Mouse (Mus musculus): ENCODE data around the gene Lhx2.

Lhx2 gene

GRCm38 (mm10) chr2:38359186-38359585 is 20.1 kb downstream of the Lhx2 start:
- no peak for DNase-seq (ENCODE audit: low read depth, low spot score)

- DNase-seq (ENCODE audit: low read depth, low spot score): no peak
These were observed 20.7 kb downstream of the Lhx2 start for GRCm38 (mm10) chr2:38359811-38360210.

- no peak for DNase-seq (ENCODE audit: low read depth, low spot score)
These were observed 27.1 kb downstream of the Lhx2 start for GRCm38 (mm10) chr2:38366222-38366621.

- no peak for DNase-seq (ENCODE audit: low read depth, low spot score)
These were observed 27.9 kb downstream of the Lhx2 start for GRCm38 (mm10) chr2:38367023-38367422.

DNA sequence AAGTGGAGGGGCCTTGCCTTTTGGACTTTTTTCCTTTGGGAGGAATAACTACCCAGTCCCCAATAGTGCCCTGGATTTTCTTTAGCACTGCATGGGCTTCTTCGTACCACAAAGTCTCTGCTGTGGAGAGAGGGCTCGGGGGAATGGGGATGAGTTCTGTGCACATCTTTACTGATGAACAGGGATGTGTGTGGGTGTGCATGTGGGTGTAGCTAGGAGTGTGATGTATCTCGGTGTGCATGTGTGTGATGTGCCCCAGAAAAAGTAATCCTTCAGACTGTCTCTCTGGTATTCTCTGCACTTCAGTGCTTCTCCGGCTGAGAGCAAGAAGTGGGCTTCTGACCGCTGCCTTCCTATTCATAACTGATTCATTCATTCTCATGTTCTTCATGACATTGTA is 28.8 kb downstream of the Lhx2 start:
- DNase-seq (ENCODE audit: low read depth, low spot score): no peak

DNA sequence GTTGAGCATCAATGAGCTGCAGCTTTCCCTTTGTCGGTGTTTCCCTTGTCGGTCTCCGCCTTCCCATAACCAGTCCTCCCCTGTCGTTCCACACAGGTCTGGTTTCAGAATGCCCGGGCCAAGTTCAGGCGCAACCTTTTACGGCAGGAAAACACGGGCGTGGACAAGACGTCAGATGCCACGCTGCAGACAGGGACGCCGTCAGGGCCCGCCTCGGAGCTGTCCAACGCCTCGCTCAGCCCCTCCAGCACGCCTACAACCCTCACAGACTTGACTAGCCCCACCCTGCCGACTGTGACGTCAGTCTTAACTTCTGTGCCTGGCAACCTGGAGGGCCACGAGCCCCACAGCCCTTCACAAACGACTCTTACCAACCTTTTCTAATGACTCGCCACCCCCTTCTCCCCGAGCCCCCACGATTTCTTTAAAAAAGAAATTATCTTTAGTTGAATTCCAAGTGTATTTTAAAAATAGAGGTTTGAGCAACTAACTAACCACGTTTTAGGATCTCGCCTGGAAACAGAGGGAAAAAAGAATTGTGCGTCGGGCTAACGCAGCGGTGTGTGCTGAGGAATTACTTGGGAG is 29.8 kb downstream of the Lhx2 start:
- no peak for DNase-seq (ENCODE audit: low read depth, low spot score)

DNA sequence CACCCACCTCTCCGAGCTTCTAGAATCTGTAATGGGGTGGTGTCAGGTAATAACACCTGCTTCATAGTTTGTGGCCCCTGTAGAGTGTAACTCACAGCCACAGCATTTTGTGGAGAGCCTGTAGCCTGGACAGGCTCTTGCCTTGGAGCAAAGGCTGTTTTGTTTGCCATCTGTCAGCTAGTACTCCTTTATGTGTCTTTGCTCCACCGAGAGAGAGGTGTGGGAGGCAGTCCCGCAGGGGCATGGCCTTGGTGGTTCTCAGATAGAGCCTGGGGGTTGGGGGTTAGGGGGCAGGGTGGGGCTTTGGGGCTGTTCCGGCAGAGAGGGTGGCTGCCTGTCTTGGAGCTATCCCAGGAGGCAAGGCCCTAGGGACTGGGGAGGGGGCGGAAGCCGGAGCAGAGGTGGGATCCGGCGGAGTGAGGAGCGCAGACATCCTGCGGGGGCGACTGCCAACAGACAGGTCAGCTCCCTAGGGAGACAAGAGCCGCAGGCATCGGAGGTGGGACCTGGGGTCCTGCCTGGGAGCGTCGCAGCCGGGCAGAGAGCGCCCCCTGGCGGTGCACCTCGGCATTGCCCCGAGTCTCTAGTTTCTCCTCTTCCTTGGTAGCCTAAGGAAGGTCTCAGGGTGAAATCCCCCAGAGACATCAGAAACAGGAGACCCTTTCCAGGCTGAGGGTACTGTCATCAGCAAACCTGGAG is 36.7 kb downstream of the Lhx2 start:
- no peak for DNase-seq (ENCODE audit: low read depth, low spot score)

GRCm38 (mm10) chr2:38377254-38377653 is 38.2 kb downstream of the Lhx2 start:
- no peak for DNase-seq (ENCODE audit: low read depth, low spot score)

DNA sequence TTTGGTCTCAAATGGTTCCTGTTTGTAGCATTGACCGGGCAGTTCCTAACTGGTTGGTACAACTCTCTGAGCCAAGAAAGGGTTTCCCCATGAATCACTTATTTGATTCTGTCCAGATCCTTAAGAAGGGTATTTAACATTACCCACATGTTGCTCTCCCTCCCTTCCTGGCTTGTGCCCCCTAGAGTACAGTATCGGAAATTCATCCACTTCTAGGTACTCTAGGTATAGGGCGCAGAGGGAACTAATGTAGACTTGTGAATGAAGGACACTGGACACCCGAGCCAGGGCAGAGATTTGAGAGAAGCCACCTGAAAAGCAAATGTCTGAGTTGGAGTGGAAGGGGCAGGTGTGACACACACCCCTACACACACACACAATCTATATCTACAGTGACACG is 39.3 kb downstream of the Lhx2 start:
- DNase-seq (ENCODE audit: low read depth, low spot score): no peak

DNA sequence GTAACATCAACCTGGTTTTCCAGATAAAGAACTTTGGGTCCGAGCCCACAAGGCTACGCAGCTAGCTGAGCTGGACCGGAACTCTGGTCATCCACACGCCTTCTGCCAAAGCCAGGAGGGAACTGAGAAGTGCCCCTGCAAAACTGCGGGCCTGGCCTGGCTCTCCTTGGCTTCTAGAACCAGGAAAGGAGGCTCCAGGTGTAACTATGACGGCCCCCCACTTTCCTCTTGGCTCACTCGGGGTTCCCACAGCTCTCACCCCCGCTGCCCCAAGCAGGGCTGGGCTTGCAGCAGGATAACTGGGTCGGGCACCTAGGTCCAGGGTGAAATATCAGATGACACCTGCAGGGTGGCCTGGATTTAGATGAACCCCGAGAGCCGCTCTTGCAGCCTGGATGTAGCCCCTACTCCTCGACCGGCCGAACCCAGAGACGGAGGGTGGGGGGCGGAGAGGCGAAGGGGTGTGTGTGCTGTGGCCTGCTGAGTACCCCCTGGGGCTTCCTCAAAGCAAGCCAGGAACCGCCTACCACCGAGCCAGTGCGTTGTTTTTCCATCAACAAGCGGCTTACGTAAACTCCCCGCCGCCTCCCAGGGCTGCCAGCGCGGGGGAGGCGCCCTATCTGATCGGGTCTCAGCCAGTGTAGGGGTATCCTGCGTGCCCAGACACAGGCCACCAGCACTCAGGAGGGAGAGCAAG is 39.9 kb downstream of the Lhx2 start:
- no peak for DNase-seq (ENCODE audit: low read depth, low spot score)

GRCm38 (mm10) chr2:38379546-38379870 is 40.4 kb downstream of the Lhx2 start:
- DNase-seq (ENCODE audit: low read depth, low spot score): no peak

DNA sequence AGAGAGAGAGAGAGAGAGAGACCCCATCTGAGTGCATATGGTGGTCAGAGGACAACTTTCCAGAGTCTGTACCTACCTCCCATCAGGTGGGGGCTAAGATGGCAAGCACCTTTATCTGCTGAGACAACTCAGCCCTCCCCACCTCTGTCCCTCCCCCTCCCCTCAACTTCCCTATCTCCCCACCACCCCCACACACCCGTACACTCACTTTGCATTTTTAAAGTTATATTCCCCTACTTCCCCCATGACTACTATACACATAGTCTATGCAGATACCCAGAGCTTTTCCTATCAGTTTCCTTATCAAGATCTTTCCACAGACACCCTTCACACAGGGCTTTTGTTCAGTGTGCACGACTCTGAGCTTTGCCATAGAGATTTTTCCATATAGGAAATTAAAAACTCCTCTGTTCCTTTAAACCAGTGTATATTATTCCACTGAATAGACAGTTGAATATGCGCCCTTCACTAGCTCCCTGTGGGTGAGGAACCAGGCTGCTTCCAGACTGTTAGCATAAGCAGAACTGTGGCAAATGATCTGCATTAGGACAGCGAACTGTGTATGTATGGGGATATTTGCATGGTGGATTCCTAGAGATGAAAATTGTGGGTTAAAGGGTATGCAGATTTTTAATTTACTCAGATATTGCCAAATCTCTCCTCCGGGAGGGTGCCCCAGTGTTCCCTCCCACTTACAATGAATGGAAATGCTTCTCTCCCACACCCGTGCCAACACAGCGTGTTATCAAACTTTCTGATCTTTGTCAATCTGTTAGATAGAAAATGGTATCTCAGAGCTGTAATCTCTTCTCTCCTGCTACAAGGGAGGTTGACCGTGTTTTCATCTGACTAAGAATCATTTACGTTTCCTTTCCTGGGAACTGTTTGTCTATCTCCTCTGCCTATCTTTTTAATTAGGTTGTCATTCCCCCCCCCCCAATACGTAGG is 41.3 kb downstream of the Lhx2 start:
- DNase-seq (ENCODE audit: low read depth, low spot score): no peak

- no peak for DNase-seq (ENCODE audit: low read depth, low spot score)
These were observed 48.6 kb downstream of the Lhx2 start for GRCm38 (mm10) chr2:38387568-38388262.

DNA sequence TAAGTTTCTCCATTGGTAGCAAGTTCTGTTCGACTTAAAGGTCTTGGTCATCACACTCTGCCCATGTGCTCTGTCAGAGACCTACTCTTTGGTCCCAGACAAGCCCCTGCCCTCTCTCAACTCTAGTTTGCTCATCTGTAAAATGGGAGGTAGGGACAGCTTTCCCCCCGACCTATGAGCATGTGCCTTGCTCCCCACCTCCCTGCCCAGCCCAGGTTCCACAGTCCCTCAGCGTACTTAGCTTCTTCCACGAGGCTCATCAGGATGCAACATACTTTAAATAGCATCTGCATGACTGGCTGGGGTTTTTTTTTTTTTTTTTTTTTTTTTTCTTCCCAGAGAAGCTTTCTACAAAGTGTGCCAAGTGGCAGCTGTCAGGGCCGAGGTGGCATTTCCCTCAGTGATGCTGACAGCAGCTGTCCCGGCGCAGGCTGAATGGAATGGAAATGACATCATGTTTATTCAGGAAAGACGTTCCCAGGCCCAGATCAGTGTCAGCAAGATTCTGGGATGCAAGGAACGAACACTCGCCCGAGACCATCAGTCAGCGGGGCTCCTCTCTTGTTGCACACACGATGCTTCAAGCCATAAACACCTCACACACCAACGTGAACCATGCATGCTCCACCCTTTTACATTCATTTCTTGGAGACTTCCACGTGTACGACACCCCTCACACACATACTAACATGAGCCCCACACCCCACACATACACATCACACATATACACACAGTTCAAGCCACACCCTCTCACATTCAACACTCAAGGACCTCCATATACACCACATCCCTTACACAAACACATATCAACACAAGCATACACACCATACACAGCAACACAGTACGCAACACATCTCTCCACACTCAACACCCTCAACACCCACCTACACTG is 56.1 kb downstream of the Lhx2 start:
- no peak for DNase-seq (ENCODE audit: low read depth, low spot score)

DNA sequence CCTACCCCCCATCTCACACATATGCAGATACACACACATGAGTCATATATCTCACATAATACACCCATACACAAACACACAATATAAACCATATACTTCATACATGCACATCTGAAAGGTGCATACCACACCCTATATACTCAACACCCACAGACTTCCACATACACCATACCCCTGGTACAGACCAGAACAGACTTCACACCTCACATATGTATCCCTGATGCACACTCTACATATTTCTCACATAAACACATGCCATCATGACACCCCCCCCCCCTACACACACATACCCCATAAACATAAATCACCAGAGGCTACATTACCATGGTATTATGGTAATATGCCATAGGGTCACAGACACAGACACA is 56.8 kb downstream of the Lhx2 start:
- DNase-seq (ENCODE audit: low read depth, low spot score): no peak

- DNase-seq (ENCODE audit: low read depth, low spot score): no peak
These were observed 58.2 kb downstream of the Lhx2 start for GRCm38 (mm10) chr2:38397306-38397705.

DNA sequence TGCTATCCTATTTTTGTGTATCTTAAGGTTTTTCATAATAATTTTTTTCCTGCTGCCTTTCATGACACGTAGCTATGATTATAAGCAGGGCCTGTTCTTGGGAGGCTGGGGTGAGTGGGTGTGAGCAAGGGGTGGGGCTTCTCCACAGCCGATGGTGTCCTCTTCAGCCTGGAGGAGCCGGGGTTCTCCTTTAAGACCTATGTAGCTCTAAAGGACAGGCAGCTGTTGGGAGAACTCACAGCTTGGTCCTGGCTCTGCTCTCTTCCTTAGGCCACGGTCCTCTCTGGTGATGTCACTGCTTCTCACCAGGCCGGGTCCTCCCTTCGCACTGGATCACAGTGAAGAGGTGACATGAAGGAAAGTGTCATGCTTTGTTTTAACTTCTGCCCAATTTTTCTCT is 58.8 kb downstream of the Lhx2 start:
- DNase-seq (ENCODE audit: low read depth, low spot score): no peak

- no peak for DNase-seq (ENCODE audit: low read depth, low spot score)
These were observed 63.5 kb downstream of the Lhx2 start for GRCm38 (mm10) chr2:38402611-38403010.

DNA sequence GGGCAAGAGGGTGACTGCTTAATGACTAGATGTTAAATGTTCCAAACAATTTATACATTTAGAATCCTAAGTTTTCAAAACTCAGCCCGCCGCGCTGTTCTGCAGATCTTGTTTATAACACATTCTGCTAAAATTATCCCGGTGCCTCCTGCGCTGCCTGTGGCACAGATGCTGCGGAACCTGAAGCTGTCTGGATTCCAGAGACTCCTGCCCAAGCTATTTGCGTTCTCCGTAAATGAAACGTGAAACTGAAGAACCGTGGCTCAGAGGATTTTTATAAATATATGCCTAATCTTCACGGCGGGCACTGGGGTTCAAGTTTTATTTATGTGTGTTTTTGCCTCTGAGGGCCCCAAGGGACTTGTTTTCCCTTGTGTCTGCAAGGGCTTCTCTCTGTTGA is 64.2 kb downstream of the Lhx2 start:
- no peak for DNase-seq (ENCODE audit: low read depth, low spot score)

- DNase-seq (ENCODE audit: low read depth, low spot score): no peak
These were observed 65.0 kb downstream of the Lhx2 start for GRCm38 (mm10) chr2:38404007-38404596.
